8 mouse cellular contexts compared by ENCODE assay signal in the genomic region with DNA sequence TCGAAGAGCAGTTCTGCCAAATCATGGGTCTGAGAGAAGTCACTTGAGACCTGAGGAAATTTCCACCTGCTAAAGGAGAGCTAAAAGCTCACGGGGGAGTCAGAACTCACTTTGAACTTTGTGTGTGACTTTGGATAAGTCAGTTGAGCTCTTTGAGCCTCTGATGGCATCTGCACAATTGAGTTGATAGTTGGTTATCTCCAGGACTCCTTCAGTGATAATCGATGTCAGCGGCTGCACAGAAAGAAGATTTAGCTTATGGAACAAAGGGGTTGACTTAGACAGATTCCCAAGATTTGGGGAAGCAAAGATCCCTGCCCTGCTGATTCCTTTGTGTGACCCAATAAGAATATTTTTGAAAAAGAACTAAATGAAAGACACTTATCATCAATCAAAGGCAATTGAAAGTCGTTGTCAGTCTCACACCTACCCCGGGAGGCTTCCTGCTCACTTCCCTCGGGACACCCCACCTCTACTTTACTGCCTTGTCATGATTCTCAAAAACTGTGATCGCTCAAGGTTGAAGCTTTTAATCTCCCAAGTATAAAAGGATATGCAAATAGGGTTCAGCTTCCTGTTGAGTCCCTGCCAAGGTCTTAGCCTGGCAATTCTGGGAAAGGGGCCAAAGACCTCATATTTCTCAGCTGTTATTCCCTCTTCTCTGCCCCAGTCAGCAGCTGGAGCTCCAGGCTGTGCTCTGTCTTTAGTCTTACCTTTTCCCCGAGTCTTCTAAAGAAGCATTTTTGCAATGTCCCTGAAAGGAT.
A peak's percentile ranks its signal among the peaks of the same experiment; 100 is the strongest.
DNase-seq lines count a peak whose midpoint lies in the region; ATAC-seq and TF ChIP-seq lines count a peak whose summit lies in the region.

No protein-coding gene starts in this region.

- no peaks in the 10 kb centered on the region for H3K27me3 ChIP-seq in hindbrain, embryonic 13.5 days
- H3K27me3 ChIP-seq in hindbrain, embryonic 11.5 days (ENCODE audit: control insufficient read depth, insufficient read depth, low read length): no peaks in the 10 kb centered on the region
- H3K27me3 ChIP-seq in embryonic facial prominence, embryonic 15.5 days: no peaks in the 10 kb centered on the region
- no peaks in the 10 kb centered on the region for H3K27me3 ChIP-seq in hindbrain, embryonic 16.5 days (replicated peaks; ENCODE audit: control insufficient read depth, insufficient read depth, low read length)
- no peaks in the 10 kb centered on the region for H3K27me3 ChIP-seq in lung, postnatal 0 days (replicated peaks; ENCODE audit: insufficient read depth, low read length)
- H3K27me3 ChIP-seq in stomach, embryonic 15.5 days (replicated peaks): no peaks in the 10 kb centered on the region

- 20% methylated on average over 9 of the region's 9 CpGs for WGBS in hindbrain, embryonic 13.5 days
- 28% methylated on average over 9 of the region's 9 CpGs for whole genome bisulfite sequencing in hindbrain, embryonic 11.5 days
- 33% methylated on average over 9 of the region's 9 CpGs for WGBS in embryonic facial prominence, embryonic 15.5 days
- WGBS in hindbrain, embryonic 16.5 days: 13% methylated on average over 9 of the region's 9 CpGs
- WGBS in lung, postnatal 0 days: 8% methylated on average over 9 of the region's 9 CpGs
- WGBS in stomach, embryonic 15.5 days: 16% methylated on average over 9 of the region's 9 CpGs

- TF ChIP-seq EP300 in lung, postnatal 0 days (IDR thresholded peaks at IDR 0.05): peak; percentile 75

- H3K36me3 ChIP-seq in hindbrain, embryonic 13.5 days: no peaks in the 10 kb centered on the region
- no peaks in the 10 kb centered on the region for H3K36me3 ChIP-seq in hindbrain, embryonic 11.5 days (ENCODE audit: control insufficient read depth, insufficient read depth, low read length)
- H3K36me3 ChIP-seq in embryonic facial prominence, embryonic 15.5 days: no peaks in the 10 kb centered on the region
- no peaks in the 10 kb centered on the region for H3K36me3 ChIP-seq in hindbrain, embryonic 16.5 days (ENCODE audit: control insufficient read depth, insufficient read depth, low read length)
- H3K36me3 ChIP-seq in lung, postnatal 0 days (ENCODE audit: insufficient read depth, low read length): no peaks in the 10 kb centered on the region
- no peaks in the 10 kb centered on the region for H3K36me3 ChIP-seq in stomach, embryonic 15.5 days

- DNase-seq in hindbrain, embryonic 11.5 days (ENCODE audit: low spot score): no peak
- DNase-seq in MN1 (ENCODE audit: low spot score): peak; percentile 78
- peak; percentile 92 for DNase-seq in lung, postnatal 0 days (ENCODE audit: low spot score)
- DNase-seq in thymus, postnatal 36 days: no peak

- H3K4me2 ChIP-seq in hindbrain, embryonic 13.5 days: no peak overlapping the region
- no peak overlapping the region for H3K4me2 ChIP-seq in hindbrain, embryonic 11.5 days (replicated peaks; ENCODE audit: low read depth, low read length)
- no peak overlapping the region for H3K4me2 ChIP-seq in embryonic facial prominence, embryonic 15.5 days (replicated peaks)
- no peak overlapping the region for H3K4me2 ChIP-seq in hindbrain, embryonic 16.5 days (ENCODE audit: low read length)
- no peak overlapping the region for H3K4me2 ChIP-seq in lung, postnatal 0 days (replicated peaks; ENCODE audit: low read depth, low read length)
- peak overlapping the region; percentile 19 for H3K4me2 ChIP-seq in stomach, embryonic 15.5 days

- peak; percentile 65; the same call in 1 of the 2 replicates for ATAC-seq in hindbrain, embryonic 13.5 days (ENCODE audit: low FRiP score)
- no peak for ATAC-seq in hindbrain, embryonic 11.5 days (ENCODE audit: low FRiP score)
- 0 out of 2 replicates have a peak, but pooled peaks have one; percentile 65 for ATAC-seq in embryonic facial prominence, embryonic 15.5 days (ENCODE audit: insufficient number of reproducible peaks, low FRiP score, low TSS enrichment, low read depth)
- peak; percentile 78 for ATAC-seq in hindbrain, embryonic 16.5 days
- peak; percentile 86 for ATAC-seq in lung, postnatal 0 days
- peak; percentile 79; the same call in 1 of the 2 replicates for ATAC-seq in stomach, embryonic 15.5 days (ENCODE audit: insufficient read depth, low FRiP score, low read depth)

- no peak for TF ChIP-seq CTCF in lung, postnatal 0 days (IDR thresholded peaks at IDR 0.05)

- H3K4me3 ChIP-seq in hindbrain, embryonic 13.5 days: no peak overlapping the region
- H3K4me3 ChIP-seq in hindbrain, embryonic 11.5 days (ENCODE audit: low read depth, low read length): no peak overlapping the region
- no peak overlapping the region for H3K4me3 ChIP-seq in embryonic facial prominence, embryonic 15.5 days (replicated peaks)
- no peak overlapping the region for H3K4me3 ChIP-seq in hindbrain, embryonic 16.5 days (ENCODE audit: low read length)
- no peak overlapping the region for H3K4me3 ChIP-seq in lung, postnatal 0 days (ENCODE audit: low read depth, low read length)
- H3K4me3 ChIP-seq in stomach, embryonic 15.5 days (replicated peaks): no peak overlapping the region

- H3K9me3 ChIP-seq in hindbrain, embryonic 13.5 days: no peaks in the 10 kb centered on the region
- no peaks in the 10 kb centered on the region for H3K9me3 ChIP-seq in hindbrain, embryonic 11.5 days (ENCODE audit: control insufficient read depth, low read length)
- no peaks in the 10 kb centered on the region for H3K9me3 ChIP-seq in embryonic facial prominence, embryonic 15.5 days (replicated peaks)
- H3K9me3 ChIP-seq in hindbrain, embryonic 16.5 days (ENCODE audit: control insufficient read depth, low read length): no peaks in the 10 kb centered on the region
- H3K9me3 ChIP-seq in lung, postnatal 0 days (ENCODE audit: low read length): no peaks in the 10 kb centered on the region
- H3K9me3 ChIP-seq in stomach, embryonic 15.5 days: no peaks in the 10 kb centered on the region

- no peak overlapping the region for H3K27ac ChIP-seq in hindbrain, embryonic 13.5 days
- no peak overlapping the region for H3K27ac ChIP-seq in hindbrain, embryonic 11.5 days (ENCODE audit: low read depth, low read length)
- no peak overlapping the region for H3K27ac ChIP-seq in embryonic facial prominence, embryonic 15.5 days (replicated peaks)
- peak overlapping the region; percentile 26 for H3K27ac ChIP-seq in hindbrain, embryonic 16.5 days (ENCODE audit: low read depth, low read length)
- H3K27ac ChIP-seq in lung, postnatal 0 days (ENCODE audit: low read length): peak overlapping the region; percentile 57
- no peak overlapping the region for H3K27ac ChIP-seq in stomach, embryonic 15.5 days

- peaks cover 18% of the 10 kb centered on the region for H3K4me1 ChIP-seq in hindbrain, embryonic 13.5 days (replicated peaks)
- H3K4me1 ChIP-seq in hindbrain, embryonic 11.5 days (replicated peaks; ENCODE audit: control insufficient read depth, insufficient read depth, low read length): no peaks in the 10 kb centered on the region
- peaks cover 15% of the 10 kb centered on the region for H3K4me1 ChIP-seq in embryonic facial prominence, embryonic 15.5 days
- peaks cover 12% of the 10 kb centered on the region for H3K4me1 ChIP-seq in hindbrain, embryonic 16.5 days (ENCODE audit: control insufficient read depth, insufficient read depth, low read depth, low read length)
- peaks cover 6% of the 10 kb centered on the region; the same call in 1 of the 2 replicates for H3K4me1 ChIP-seq in lung, postnatal 0 days (ENCODE audit: insufficient read depth, low read depth, low read length)
- H3K4me1 ChIP-seq in stomach, embryonic 15.5 days: peaks cover 15% of the 10 kb centered on the region

- H3K9ac ChIP-seq in hindbrain, embryonic 13.5 days: no peak overlapping the region
- no peak overlapping the region for H3K9ac ChIP-seq in hindbrain, embryonic 11.5 days (ENCODE audit: low read depth, low read length)
- no peak overlapping the region for H3K9ac ChIP-seq in embryonic facial prominence, embryonic 15.5 days
- H3K9ac ChIP-seq in hindbrain, embryonic 16.5 days (ENCODE audit: low read depth, low read length): no peak overlapping the region
- no peak overlapping the region for H3K9ac ChIP-seq in lung, postnatal 0 days (replicated peaks; ENCODE audit: low read depth)
- no peak overlapping the region for H3K9ac ChIP-seq in stomach, embryonic 15.5 days

Comparison
In these comparisons a context has a peak if more than half of its experiments do, and no peak if none do; other contexts are left out.
1. H3K27ac ChIP-seq: peak in hindbrain, embryonic 16.5 days (single experiment) and lung, postnatal 0 days (single experiment); none in hindbrain, embryonic 13.5 days (single experiment), hindbrain, embryonic 11.5 days (single experiment), embryonic facial prominence, embryonic 15.5 days (single experiment) and stomach, embryonic 15.5 days (single experiment).
2. DNase-seq: peak in MN1 (single experiment) and lung, postnatal 0 days (single experiment); none in hindbrain, embryonic 11.5 days (single experiment) and thymus, postnatal 36 days (0 of 2).